Mouse (Mus musculus) lung, postnatal 0 days (tissue): ENCODE results near the gene Osbp.

Source experiments
- CTCF ChIP-seq: IDR thresholded peaks from 2 replicates; pipeline ENCODE4 v1.5.1; 2016; ENCODE audit warnings: antibody characterized with exemption, mild to moderate bottlenecking
- EP300 ChIP-seq: IDR thresholded peaks from 2 replicates; pipeline ENCODE4 v1.6.1; 2016; ENCODE audit warnings: antibody characterized with exemption, mild to moderate bottlenecking, control low read depth

DNA sequence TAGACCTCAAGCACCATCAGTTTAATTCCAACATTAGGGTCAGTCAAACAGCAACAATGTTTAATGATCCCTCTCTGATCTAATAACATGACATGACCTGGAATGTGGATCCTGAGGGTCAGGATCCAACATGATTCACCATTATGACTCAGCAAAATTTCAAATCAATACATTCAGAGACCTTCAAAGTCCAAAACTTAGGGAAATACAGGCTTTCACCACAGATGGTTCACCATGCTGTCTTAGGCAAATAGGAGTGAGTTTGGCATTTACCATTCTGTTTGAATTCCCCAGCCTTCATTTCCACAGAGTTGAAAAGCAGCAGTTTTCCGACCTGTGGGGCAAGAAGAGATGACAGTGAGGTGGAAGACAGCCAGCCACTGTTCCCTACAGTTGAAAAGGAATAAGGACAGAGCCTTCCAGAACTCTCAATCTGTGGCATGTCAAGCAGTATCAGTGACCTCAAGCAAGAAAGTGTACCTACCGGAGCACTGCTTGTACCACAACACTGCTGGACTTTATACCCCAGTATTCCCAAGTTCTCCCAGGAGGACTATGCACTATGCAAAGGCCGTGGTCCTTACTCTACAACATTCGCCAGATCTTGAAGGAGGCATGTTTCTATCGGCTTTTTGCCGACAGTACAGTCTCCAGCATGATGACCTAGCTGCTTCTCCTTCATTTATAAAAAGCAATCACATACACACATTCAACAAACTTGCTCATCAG lies 29.1 kb downstream of the Osbp start:
- TF ChIP-seq EP300 (no peak), CTCF (no peak)
